Mouse (Mus musculus) C2C12 (cell line): ENCODE data around the gene Snx12.

Source experiments
- CEBPB ChIP-seq: IDR thresholded peaks from one replicate; pipeline ENCODE4 v1.6.1; 2011; ENCODE audit warnings: low read depth, mild to moderate bottlenecking, control low read depth, moderate library complexity
- CTCF ChIP-seq: IDR thresholded peaks from one replicate; pipeline ENCODE4 v1.5.1; 2011; ENCODE audit not compliant: control insufficient read depth, insufficient read depth, insufficient read length
- MAX ChIP-seq: IDR thresholded peaks from one replicate; pipeline ENCODE4 v1.6.1; 2011; ENCODE audit warnings: mild to moderate bottlenecking, control low read depth
- MYOD1 ChIP-seq: IDR thresholded peaks from one replicate; pipeline ENCODE4 v1.6.1; 2011; ENCODE audit warnings: low read depth; ENCODE audit not compliant: control insufficient read depth, insufficient read length
- USF1 ChIP-seq: IDR thresholded peaks from one replicate; pipeline ENCODE4 v1.6.1; 2011; ENCODE audit warnings: low read depth, mild to moderate bottlenecking, control low read depth, moderate library complexity

DNA sequence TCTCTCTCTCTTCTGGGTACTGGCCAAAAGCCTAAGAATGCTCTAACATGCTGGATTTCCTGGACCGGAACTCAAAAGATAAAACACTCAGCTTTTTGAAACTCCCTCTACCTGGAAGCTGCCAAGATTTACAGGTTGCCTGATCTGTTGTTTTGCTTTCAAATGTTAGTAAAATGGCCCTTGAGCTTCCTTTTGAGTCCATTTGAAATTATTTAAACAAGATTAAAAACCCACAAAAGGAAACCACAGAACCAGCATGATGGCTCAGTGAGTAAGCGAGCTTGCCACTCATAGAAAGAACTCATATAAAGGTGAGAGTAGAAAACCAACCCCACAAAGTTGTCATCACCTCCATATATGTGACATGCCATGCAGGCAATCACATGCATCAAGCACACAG is 93.8 kb downstream of the Snx12 start:
- TF ChIP-seq CTCF (no peak), USF1 (no peak), MYOD1 (no peak), CEBPB (no peak), MAX (no peak)
